Mouse (Mus musculus): ENCODE results near the gene Cry2.

DNA sequence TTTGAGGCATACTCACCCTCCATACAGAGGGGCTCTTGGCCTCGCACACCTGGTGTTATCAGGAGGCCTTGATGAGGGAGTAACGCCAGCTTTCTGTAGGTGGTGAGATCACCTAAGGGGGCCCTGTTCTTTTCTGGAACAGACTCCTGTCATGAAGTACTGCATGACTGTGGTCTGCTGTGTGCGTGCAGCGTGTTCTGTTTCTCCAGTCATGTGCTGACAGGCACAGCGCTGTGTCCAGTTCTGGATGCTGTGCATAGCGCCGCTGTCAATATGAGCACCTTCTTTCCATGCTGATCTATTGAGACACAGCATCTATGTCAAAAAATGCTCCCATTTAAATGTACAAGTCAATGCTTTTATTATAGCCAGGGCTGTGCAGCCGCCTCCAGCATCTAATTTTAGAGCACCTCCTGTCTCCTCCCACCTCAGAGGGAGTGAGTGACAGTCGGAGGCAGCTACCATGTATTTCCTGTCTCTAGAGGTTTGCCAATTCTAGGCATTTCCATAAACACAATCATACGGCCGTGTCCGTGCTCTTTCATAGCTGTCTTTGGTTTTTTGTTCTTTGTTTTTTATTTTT, 8.7 kb upstream of the Cry2 start:
- TF ChIP-seq EP300 (IDR thresholded peaks at IDR 0.05; ENCODE audit: insufficient read depth, low read depth, low read length) (no peak), POLR2A (IDR thresholded peaks at IDR 0.05; ENCODE audit: insufficient read depth, low read depth, low read length) (no peak)
